Mouse (Mus musculus) bone marrow, adult 2 months (tissue): ENCODE data around the gene Soga1. TPM values are rescaled to one million over a fixed set of nuclear protein-coding genes. Genes with fewer than 3 reads are reported as not detected.

Source experiments
- H3K27ac ChIP-seq: fragments of 200-500 bp; 2 replicates; pipeline ENCODE4 v1.5.1; 2012; ENCODE audit warnings: low read depth, mild to moderate bottlenecking, control low read depth, inconsistent platforms, low read length; ENCODE audit not compliant: control insufficient read depth, poor library complexity, insufficient read depth
- H3K4me1 ChIP-seq: fragments of 200-500 bp; 2 replicates; pipeline ENCODE4 v1.6.1; 2011; ENCODE audit warnings: low read length; ENCODE audit not compliant: control insufficient read depth, insufficient read depth
- H3K4me3 ChIP-seq: fragments of 200-500 bp; replicated peaks from 2 replicates; pipeline ENCODE3; 2011; ENCODE audit warnings: mild to moderate bottlenecking, low read depth, low read length, control low read depth; ENCODE audit not compliant: control insufficient read depth
- CTCF ChIP-seq: fragments of 200-500 bp; IDR thresholded peaks from 2 replicates; pipeline ENCODE4 v1.5.1; 2011; ENCODE audit warnings: low read length, control low read depth; ENCODE audit not compliant: control insufficient read depth, insufficient read depth
- POLR2A ChIP-seq: fragments of 200-500 bp; IDR thresholded peaks from 2 replicates; pipeline ENCODE4 v1.6.1; 2011; ENCODE audit warnings: low read depth, mild to moderate bottlenecking, control low read depth, low read length, borderline replicate concordance; ENCODE audit not compliant: control insufficient read depth
- WGBS: fragments of 180-500 bp; shearing (Covaris S2); methylation state at CpG from one replicate; pipeline ENCODE4 v1.1.7; 2018; 5-methylcytosine and 5-hydroxymethylcytosine counted together
- polyA plus RNA-seq: library from polyadenylated mRNA; stranded (reverse); fragments of >200 nt; gene quantifications from 2 replicates; pipeline ENCODE4 v1.2.4, GENCODE M21; 2011; ENCODE audit warnings: low replicate concordance; ENCODE audit not compliant: missing spikeins, insufficient read depth, insufficient read length

Gene Soga1
- polyA plus RNA-seq, 1 experiment: 5.0 TPM

DNA sequence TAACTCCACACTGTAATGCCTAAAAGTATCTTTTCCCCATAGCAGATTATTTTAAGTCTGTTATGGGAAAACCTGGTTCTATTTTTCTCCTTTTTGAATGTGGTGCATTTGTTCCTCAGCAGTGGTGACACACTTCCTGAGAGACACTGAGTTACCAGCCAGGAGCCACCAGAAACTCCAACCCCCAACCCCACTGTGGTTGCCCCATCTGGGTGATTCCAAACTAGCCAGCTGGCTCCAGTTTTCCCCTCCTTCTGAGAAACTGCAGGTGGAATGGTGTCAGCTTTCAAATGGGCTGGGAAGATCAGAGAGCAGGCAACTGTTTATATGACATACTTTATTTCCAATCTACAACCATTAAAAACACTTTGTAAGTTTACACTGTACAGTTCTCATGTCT, 68.9 kb downstream of the Soga1 start:
- TF ChIP-seq POLR2A (no peak), CTCF (no peak)
- Histone ChIP-seq H3K27ac (no peak overlapping the region), H3K4me3 (no peak overlapping the region), H3K4me1 (peaks cover 6% of the 10 kb centered on the region)

DNA sequence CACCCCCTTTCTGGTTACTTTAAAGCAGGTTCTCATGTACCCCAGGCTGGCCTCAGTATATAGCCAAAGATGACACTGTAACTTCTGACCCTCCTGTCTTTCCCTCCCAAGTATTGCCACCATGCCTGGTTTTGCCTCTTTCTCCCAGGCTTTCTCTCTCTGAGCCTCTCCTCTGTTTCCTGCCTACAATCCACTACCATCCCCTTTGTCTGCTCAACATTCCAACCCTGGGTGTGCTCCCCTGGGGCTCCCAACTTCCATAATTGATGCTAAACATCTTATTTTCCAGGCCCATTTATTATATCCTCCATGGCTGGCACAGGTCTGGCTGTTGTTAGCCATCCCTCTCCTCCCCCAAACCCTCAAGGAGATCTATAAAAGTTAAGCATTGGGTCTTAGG, 70.5 kb downstream of the Soga1 start:
- Histone ChIP-seq H3K4me1 (peaks cover 6% of the 10 kb centered on the region), H3K27ac (no peak overlapping the region), H3K4me3 (no peak overlapping the region)
- TF ChIP-seq CTCF (no peak), POLR2A (no peak)

DNA sequence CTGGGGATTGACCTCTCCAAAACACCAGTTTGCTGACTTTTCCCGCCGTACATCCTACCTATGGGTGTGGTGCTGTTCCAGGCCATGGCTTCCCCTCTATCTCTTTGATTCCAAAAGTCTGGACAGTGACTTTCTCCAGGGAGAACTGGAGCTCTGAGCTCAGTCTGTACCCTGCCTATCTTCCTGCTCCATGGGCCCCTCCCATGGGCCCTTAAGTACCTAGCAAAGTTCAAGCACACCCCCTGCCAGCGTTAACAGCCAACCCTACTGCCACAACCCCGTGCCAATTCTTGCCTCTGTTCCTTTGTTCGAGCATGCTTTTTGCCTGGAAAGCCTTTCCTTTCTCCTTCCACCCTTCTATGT, 71.8 kb downstream of the Soga1 start:
- peaks cover 6% of the 10 kb centered on the region for H3K4me1 ChIP-seq
- no peak for TF ChIP-seq POLR2A
- H3K27ac ChIP-seq: peak overlapping the region; percentile 56
- 29% methylated on average over 5 of the region's 5 CpGs for WGBS
- H3K4me3 ChIP-seq: peak overlapping the region; percentile 98

DNA sequence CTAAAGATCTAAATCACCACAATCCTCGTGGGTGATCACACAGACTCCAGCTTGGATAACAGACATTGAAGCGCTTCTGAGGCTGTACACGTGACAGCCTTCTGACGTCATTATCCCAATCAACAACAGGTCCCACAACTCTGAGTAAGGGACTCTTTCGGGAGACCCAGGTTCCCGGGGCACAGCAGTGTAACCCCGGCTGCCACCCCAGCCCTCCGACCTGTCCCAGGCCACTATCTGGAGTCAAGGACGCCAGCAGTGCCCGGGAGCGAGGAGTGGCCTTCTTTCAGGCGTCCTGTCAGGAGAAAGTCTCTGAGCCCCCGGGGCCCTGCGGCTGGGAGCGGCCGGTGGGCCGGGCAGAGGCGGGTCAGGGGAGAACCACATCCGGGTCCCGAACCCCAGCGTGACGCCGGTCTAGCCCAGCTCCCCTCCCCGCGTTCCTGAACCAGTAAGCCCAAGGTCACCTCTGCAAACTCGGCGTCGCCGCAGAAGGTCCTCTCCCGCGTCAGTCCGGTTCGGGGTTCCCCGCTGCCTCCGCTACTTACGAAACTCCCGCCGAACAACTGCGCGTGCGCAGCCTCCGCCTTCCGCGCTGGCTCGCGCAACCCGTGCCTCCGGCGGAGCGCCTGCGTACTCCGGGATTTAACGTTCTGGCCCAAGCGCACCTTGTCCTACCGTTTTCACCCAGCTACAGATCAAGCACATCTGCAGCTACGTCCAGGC, 72.4 kb downstream of the Soga1 start, which contains the start of gene Dsn1:
Gene Dsn1 (minus strand): TSS at position 644 of the 723 bp plus-strand sequence.
- H3K4me1 ChIP-seq: peaks cover 6% of the 10 kb centered on the region
- H3K4me3 ChIP-seq: peak within 1 kb of the TSS; percentile 98
- WGBS: under 1% methylated on average over 56 of the region's 56 CpGs
- TF ChIP-seq CTCF (no peak), POLR2A (peak; percentile 67; the same call in 1 of the 2 replicates)
- peak within 1 kb of the TSS; percentile 56 for H3K27ac ChIP-seq

DNA sequence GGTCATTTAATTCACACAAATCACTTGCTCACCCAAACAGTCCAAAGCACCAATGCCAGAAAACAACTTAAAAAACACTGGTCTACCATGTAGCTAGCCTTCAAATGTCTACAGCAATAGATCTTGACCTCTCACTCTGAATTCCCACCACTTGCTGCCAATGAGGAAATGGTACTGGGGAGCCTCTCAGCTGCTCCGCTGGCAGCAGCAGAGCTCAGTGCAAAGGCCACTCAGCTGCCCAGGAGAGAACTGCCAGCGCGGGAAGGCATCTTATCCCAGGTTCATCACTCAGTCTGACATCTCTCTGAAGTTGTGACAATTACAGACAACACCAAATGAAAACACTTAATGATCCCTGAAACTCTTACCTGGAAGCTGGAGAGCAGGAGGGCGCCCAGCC, 76.7 kb downstream of the Soga1 start:
- H3K4me3 ChIP-seq: no peak overlapping the region
- TF ChIP-seq POLR2A: no peak
- no peak for TF ChIP-seq CTCF
- H3K4me1 ChIP-seq: peaks cover 4% of the 10 kb centered on the region; the same call in 1 of the 2 replicates

DNA sequence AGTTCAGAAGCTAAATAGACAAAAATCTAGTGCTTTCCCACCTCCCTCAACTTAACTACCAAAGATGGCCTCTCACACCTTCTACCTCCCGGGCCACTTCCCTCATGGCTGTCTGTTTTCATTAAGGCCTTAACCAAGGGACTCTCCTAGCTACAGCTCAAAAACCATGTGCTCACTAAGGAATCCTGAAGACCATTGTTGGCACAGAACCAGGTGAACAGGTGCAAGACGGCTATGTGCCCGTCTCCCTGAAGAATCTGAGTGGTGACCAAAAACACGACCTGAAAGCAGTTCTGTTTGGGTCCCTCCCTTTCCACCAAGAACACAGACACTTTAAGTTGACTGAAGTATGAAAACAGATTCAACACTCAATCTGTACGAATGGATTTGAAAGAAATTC, 80.8 kb downstream of the Soga1 start:
- TF ChIP-seq CTCF (no peak), POLR2A (no peak)
- Histone ChIP-seq H3K4me1 (no peaks in the 10 kb centered on the region), H3K27ac (no peak overlapping the region), H3K4me3 (no peak overlapping the region)
- WGBS: 93% methylated on average over 5 of the region's 5 CpGs

More for the DNA sequence above, 76.7 kb downstream of the Soga1 start:
- 94% methylated on average over 4 of the region's 4 CpGs for WGBS
- H3K27ac ChIP-seq: no peak overlapping the region

DNA sequence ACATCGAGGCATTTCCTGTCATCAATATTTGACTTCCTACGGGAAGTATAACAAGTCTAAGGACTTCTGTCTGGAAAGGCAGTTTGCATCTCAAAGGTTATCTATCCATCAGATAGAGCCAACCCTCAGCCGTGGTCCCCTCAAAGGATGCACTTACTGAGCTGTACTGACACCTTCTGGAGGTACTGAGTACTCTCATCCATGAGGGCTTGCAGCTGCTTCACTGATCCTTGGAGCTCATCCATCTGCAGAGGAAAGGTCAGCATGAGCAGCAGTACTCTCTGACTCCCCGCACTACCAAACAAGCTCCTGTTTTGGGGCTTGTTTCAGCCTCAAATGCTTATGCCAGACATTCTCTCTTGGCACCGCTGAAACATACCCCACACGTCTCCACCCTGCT, 82.5 kb downstream of the Soga1 start:
- H3K4me1 ChIP-seq: no peaks in the 10 kb centered on the region
- WGBS: 72% methylated on average over 6 of the region's 6 CpGs
- H3K4me3 ChIP-seq: no peak overlapping the region
- TF ChIP-seq POLR2A (no peak), CTCF (peak; percentile 43)
- no peak overlapping the region for H3K27ac ChIP-seq

DNA sequence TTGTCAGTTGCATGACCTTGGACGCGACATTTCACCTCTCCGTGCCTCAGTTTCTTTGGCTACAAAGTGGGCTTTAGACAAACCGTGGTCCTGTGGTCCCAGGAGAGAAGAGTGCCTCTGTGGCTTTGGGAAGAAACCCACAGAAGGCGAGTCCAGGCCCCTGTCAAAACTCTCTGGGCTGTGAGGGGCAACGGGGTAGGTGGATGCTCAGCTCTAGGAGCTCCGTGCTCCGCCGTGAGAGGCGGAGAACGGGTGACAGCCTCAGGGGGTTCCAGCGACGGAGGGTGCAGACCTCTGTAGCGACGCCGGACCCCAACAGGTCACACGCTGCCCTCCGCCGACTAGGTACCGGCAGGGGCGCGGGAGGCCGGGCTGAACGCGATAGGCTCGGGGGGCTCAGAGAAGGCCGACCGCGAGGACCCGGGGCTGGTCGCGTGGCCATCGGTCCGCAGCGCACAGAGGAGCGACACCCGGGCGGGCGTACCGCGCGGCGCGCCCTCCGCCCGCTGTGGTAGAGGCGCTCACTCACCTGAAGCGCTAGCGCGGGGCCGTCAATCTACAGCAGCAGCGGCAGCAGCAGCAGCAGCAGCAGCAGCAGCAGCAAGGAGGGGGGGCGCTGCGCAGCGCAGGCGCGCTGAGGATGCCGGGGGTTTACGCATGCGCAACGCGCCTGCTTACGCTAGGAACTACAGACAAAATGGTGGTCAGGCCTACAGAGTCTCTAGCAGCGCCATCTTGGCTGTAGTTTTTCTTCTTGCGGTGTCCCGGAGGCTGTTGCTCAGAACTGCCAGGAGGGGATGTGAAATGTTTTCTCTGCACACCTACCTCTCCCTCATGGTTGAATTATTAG, 87.4 kb downstream of the Soga1 start, which contains the start of gene Ndrg3:
Gene Ndrg3 (minus strand): TSS at position 587 of the 850 bp plus-strand sequence.
- Histone ChIP-seq H3K27ac (peak within 1 kb of the TSS; percentile 44), H3K4me3 (peak within 1 kb of the TSS; percentile 85), H3K4me1 (no peaks in the 10 kb centered on the region)
- under 1% methylated on average over 66 of the region's 66 CpGs for WGBS
- TF ChIP-seq CTCF: peak; percentile 36; the same call in 1 of the 2 replicates
- TF ChIP-seq POLR2A: peak; percentile 50; the same call in 1 of the 2 replicates
